Mouse (Mus musculus) spleen, adult 2 months (tissue): ENCODE results near the gene Smad1.

ENCODE experiments used
- CTCF ChIP-seq: fragments of 200-500 bp; IDR thresholded peaks from 2 replicates; pipeline ENCODE4 v1.5.1; 2011; ENCODE audit warnings: mild to moderate bottlenecking, inconsistent platforms; ENCODE audit not compliant: insufficient read depth, insufficient read length, insufficient replicate concordance; ENCODE audit errors: extremely low read depth
- POLR2A ChIP-seq: fragments of 200-500 bp; IDR thresholded peaks from 2 replicates; pipeline ENCODE4 v1.6.1; 2011; ENCODE audit warnings: low read depth, low read length, inconsistent platforms

DNA sequence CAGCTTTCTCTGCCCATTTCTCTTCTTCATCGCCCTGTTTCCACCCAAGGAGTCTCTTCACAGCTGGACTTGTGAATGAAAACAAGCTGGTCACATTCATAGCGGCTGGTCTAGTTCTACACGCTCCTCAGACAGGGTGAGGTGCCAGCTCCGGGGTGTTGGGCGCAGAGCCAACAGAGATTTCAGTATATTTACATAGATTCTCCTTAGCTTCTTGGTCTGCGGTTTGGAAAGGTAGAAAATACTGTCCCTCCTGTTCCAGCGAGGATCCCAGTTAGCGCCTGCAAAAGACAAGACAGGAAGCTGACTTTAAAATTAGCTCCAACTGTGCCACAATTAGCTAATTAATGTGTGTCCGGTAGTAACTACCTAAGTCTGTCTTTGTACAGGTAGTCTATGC is 27.2 kb downstream of the Smad1 start:
- TF ChIP-seq POLR2A (no peak), CTCF (no peak)
